Mouse (Mus musculus) frontal cortex, adult 2 months (tissue): ENCODE measurements at regions not wholly inside any gene's neighbourhood (a gene's known extent, or its start where the extent isn't known, plus 50 kb on each side); places are given as distances from the start of the nearest gene placed in this dataset.
A peak's percentile ranks its signal among the peaks of the same experiment; 100 is the strongest.

ENCODE experiments used
- DNase-seq, 2 experiments: peaks; one replicate each; pipeline ENCODE4 v3.0.0; 2022; ENCODE audit warnings: low spot score in 1 of 2; ENCODE audit errors: extremely low spot score in 1 of 2

GRCm38 (mm10) chr13:37603226-37603994 lies 174.8 kb upstream of the Rreb1 start:
- DNase-seq = no peak

GRCm38 (mm10) chr13:37606250-37606649 lies 171.9 kb upstream of the Rreb1 start:
- DNase-seq = no peak

- peak in 1 of 2 experiments; percentile 32 for DNase-seq
These were observed 169.1 kb upstream of the Rreb1 start for GRCm38 (mm10) chr13:37609085-37609484.

- DNase-seq = no peak
These were observed 166.8 kb upstream of the Rreb1 start for GRCm38 (mm10) chr13:37611387-37611786.

GRCm38 (mm10) chr13:37617015-37617414 lies 161.2 kb upstream of the Rreb1 start:
- peak in 1 of 2 experiments; percentile 14 for DNase-seq

- no peak for DNase-seq
These were observed 158.1 kb upstream of the Rreb1 start for GRCm38 (mm10) chr13:37619841-37620725.

- DNase-seq = no peak
These were observed 156.7 kb upstream of the Rreb1 start for GRCm38 (mm10) chr13:37621319-37622050.

GRCm38 (mm10) chr13:37622366-37623088 lies 155.7 kb upstream of the Rreb1 start:
- DNase-seq = no peak

GRCm38 (mm10) chr13:37624741-37625140 lies 153.5 kb upstream of the Rreb1 start:
- no peak for DNase-seq

GRCm38 (mm10) chr13:37625532-37626235 lies 152.5 kb upstream of the Rreb1 start:
- DNase-seq = no peak

GRCm38 (mm10) chr13:37628391-37629270 lies 149.6 kb upstream of the Rreb1 start:
- no peak for DNase-seq

GRCm38 (mm10) chr13:37629271-37629899 lies 148.8 kb upstream of the Rreb1 start:
- DNase-seq = no peak

GRCm38 (mm10) chr13:37632835-37633440 lies 145.3 kb upstream of the Rreb1 start:
- no peak for DNase-seq

- no peak for DNase-seq
These were observed 141.8 kb upstream of the Rreb1 start for GRCm38 (mm10) chr13:37636363-37636762.

GRCm38 (mm10) chr13:37637151-37637550 lies 141.0 kb upstream of the Rreb1 start:
- no peak for DNase-seq

GRCm38 (mm10) chr13:37638071-37638511 lies 140.1 kb upstream of the Rreb1 start:
- no peak for DNase-seq

- no peak for DNase-seq
These were observed 135.6 kb upstream of the Rreb1 start for GRCm38 (mm10) chr13:37642410-37643093.
